Mouse (Mus musculus) v-Abl transformed pro-B cells (cell line): Measurements from ENCODE around the gene Stac.

Experiments used
- in situ Hi-C, 2 experiments: fragments of 400-800 bp; cut with MboI; formaldehyde crosslinking; loops; one replicate each; pipeline ENCODE4 v1.15.1; 2025; ENCODE audit not compliant: unreplicated experiment in 2 of 2

Stac gene

DNA sequence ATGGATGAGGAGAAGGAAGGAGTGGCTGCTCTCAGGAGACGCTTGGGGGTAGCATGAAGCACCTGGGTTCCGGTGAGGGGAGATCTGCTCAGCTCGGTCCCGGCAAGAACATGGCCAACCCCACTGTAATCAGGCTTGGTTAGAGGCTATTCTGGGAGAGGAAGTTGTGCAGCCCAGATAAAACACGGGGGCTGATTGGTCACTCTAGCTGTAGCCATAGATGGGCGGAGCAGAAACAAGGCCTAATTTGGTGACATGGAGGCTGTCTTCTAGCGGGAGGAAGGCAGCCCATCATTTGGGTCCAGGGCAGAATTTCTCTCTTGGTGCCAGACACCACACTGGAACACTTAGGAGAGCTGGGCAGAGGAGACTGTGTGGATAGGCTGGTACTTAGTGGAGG, 167.9 kb downstream of the Stac start:
- in situ Hi-C loops = no loop called here

DNA sequence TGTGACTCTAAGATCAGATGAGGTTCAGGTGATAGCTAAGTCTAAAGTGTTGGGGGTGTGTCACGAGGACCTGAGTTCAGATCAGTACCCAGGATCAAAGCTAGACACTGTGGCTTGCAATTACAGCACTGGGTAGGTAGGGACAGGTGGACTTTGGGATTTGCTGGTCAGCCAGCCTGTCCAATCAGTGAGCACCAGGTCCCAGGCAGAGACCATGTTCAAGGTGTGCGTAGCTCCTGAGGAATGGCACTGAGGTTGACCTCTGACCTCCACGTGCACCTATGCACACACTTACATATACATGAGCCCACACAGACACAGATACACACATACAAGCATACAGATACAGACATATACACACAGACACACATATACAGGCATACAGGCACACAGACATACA, 174.6 kb downstream of the Stac start:
- in situ Hi-C loops = no loop called here

DNA sequence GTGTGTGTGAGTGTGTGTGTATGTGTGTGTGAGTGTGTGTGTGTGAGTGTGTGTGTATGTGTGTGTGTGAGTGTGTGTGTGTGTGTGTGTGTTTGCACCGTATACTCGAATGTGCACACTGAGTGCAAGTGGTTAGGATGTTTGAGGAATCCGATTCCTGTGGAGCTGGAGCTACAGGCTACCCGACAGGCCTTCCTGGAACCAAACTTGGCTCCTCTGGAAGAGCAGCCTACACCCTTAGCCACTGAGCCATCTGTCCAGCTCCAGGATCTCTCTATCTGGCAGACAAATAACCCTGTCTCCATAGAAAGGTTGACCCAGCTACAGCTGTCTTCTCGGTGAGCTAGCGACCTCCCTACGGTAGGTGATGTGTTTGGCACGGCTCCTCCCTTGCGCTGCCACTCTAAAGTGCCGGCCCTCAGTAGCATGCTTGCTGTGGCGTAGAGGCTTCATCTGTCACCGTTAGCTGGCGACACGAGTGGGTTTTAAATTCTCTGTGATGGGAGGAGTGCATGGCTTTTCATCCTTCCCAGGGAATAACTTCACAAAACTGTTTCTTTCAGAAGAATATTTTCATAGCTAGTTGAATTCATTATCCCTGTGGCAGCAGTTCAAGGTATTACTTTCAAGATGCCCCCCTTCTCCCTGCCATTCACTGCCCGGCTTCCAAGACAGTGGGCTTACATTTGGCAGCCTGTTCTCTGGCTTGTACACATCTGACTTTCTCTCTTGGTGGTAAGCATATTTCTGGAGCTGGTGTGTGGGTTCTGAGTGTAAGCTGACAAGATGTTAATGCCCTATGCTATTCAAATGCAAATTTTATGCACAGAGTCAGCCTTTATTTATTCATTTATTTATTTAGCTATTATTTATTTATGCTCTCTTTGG, 175.3 kb downstream of the Stac start:
- in situ Hi-C loops = no loop called here
